Mouse (Mus musculus) T-helper 1 cell (primary cell): ENCODE measurements around the gene Lad1.

ENCODE experiments used
- in situ Hi-C: fragments of 300-600 bp; cut with MboI, MseI; formaldehyde crosslinking; loops from one replicate; pipeline ENCODE4 v1.15.1; 2025; ENCODE audit warnings: high pct_unique_total_duplicates

The Lad1 gene

DNA sequence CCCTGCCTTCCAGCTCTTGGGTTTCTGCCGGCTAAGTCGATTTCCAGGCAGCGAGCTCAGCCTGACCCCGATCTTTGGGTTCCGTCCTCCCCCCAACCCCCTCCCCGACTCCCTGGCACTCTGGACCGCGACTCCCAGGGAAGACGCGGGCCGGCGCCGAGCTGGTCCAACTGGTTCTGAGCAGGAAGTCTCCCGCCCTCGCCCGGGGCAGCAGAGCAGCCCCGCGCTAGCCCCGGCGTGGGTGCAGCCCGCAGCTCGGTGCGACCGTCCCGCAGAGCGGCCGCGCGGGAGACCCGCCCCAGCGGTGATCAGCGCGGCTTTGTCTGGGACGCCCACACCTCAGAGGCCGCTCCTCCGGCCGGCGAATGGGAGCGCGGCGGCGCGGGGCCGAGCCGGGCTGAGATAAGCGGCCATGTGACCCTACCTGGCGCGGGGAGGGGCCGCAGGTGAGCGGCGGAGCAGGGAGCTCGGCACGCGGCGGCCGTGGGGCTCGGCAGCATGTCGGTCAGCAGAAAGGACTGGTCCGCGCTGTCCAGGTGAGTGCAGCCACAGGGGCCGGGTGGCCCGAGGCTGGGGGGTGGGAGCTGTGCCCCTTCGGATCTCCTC is at the start of gene Lad1:
Lad1 (plus strand) TSS at position 118 of the 606 bp plus-strand sequence.
- in situ Hi-C loops = no loop called here

GRCm38 (mm10) chr1:135770237-135770636 is 48.2 kb upstream of the Lad1 start:
- in situ Hi-C loops = no loop called here

DNA sequence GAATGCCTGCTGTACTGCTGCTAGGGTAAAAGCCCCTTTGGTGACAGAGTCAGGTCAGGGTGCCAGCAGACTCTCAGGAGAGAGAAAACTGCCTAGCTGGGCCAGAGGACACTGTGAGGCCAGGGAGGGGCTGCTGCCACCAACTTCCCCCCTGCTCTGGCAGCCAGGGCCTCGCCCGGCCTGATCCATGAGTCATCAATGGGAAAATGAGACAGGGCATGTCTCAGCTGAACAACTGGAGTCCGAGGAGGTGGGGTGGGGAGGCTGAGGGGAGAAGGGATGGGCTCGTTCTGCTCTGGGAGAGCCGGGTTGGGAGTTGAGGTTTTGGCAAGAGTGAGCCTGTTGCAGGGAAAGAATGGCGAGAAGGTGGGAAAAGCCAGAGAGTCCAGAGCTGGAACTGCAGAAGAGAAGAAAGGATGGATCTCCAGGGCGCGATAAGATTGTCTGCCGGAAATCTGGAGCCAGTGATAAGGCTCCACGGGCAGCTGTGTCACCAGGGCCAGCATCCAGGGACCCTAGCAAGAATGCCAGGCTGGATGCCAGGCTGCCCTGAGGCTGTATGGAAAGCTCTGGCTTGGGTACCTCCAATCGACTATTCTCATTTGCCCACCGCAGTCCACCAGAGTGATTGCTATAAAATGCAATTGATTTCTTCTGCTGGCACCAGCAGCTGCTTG is 47.4 kb upstream of the Lad1 start:
- in situ Hi-C loops = no loop called here

DNA sequence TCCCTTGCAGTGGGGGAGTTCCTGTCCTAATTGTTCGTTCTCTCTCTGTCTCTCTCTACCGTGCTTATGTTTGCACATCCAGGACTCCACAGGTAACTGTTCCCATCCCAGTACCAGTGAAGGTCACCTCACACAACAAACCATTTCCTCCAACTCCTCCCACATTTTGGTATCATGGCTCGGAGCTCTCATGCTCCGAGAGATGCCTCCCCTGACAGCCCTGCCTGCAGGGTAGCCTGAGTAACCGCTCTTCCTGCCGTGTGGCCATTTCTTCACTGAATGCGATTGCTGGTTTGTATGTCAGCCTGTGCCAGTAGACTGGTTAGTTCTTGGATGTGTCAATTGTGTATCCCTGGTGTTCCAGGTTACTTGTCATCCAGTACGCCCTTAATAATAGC is 46.8 kb upstream of the Lad1 start:
- in situ Hi-C loops = no loop called here

- in situ Hi-C loops = no loop called here
These were observed 41.8 kb upstream of the Lad1 start for GRCm38 (mm10) chr1:135776596-135776995.

DNA sequence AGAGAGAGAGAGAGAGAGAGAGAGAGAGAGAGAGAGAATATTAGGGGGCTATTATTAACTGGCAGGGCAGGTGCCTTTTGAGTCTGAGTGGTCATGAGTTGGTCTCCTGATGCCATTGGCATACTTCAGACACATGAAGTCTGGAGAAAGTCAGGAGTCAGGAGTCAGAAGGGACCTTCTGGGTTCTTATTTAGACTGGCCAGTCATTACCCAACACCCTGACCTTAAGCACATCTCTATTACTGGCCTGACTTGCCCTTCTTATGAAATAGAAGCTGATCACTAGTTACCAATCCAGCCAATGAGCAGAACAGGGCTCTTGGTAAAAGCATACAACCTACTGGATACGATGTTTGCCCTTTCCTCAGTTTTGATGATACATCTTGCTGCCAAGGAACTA is 41.4 kb upstream of the Lad1 start:
- in situ Hi-C loops = no loop called here

GRCm38 (mm10) chr1:135778780-135779535 is 39.4 kb upstream of the Lad1 start, which contains the start of gene Tnni1:
Gene Tnni1, plus strand, starts transcription at chr1:135779434.
- in situ Hi-C loops = no loop called here

- in situ Hi-C loops = loop anchor here (5.0 kb wide), 1 partner anchor 58 kb away; the partner anchor contains the start of gene Csrp1
These were observed 37.7 kb upstream of the Lad1 start for GRCm38 (mm10) chr1:135780649-135781048.

DNA sequence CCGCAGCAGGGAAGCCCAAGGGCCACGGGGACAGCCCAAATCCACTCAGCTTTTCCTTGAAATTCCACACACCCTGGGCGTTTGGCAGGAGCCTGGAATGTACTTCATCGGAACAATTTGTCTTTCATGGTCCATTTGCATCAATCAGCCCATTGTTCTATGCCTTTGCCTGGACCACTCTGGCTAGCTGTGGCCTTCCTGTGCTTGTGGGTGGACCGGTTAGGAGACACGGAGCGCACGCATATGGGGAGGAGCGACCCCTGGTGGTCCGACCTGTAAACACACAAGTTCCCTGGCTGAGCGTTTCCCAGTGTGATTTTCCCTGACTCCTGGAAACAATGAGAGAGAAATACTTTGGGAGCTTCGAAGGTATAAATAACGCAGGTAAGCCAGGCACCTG is 37.2 kb upstream of the Lad1 start:
- in situ Hi-C loops = loop anchor here (5.0 kb wide), 1 partner anchor 59 kb away; the partner anchor contains the start of gene Csrp1

GRCm38 (mm10) chr1:135782816-135783215 is 35.6 kb upstream of the Lad1 start:
- in situ Hi-C loops = loop anchor here (5.0 kb wide), 1 partner anchor 61 kb away; the partner anchor contains the start of gene Csrp1

DNA sequence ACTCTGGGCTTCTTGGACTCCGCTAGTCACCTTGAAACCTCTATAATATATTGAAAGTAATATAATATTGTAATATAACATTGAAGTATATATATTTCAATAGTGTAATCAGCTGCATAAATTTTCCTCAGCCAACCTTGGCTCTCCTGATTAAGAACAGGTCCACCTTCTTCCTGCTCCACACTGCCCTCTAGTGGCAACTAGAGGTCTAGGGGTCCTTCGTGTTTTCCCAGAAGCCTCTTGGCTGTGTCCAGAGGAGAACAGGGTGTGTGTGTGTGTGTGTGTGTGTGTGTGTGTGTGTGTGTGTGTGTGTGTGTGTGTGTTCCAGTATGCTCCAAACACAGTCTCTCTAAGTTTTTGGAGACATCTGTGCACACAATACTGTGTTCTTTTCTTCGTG is 30.6 kb upstream of the Lad1 start:
- in situ Hi-C loops = loop anchor here (5.0 kb wide), 1 partner anchor 35 kb away; no protein-coding TSS in a partner anchor

GRCm38 (mm10) chr1:135788708-135789107 is 29.7 kb upstream of the Lad1 start:
- in situ Hi-C loops = loop anchor here (5.0 kb wide), 1 partner anchor 36 kb away; no protein-coding TSS in a partner anchor

GRCm38 (mm10) chr1:135789815-135790214 is 28.6 kb upstream of the Lad1 start:
- in situ Hi-C loops = loop anchor here (5.0 kb wide), 1 partner anchor 38 kb away; no protein-coding TSS in a partner anchor

DNA sequence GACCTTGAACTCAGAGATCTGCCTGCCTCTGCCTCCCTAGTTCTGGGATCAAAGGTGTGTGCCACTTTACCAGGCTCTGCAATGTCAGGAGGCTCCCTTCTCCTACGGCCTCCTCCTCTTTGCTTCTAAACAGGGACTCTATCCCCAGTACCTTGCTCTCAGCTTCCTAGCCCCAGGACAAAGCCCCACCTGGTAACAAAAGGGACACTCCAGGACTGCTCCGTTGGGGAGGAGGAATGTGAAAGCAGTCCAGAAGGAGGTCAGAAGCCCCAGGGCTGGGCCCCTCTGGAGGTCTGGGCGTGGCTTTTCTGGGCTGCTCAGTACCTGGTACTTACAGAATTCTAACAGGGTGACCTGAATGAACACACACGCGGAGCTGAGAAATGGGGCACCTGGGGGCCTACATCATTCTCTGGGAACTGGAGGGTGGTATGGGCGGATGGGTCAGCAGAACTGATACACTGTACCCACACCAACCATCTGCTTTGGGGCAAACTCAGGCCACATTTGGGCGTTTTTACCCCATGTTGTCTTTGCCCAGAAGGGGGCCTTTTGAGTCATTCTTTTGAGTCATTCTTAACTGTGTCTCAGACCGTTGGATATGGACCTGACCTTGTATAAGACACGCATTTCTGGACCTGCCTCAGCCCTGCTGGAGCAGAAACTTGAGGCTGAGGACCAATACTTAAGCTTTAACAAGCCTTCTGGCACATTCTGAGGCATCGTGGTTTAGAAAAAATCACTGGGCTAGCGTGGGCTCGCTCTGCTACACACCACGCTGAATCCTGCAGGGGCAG is 26.1 kb upstream of the Lad1 start:
- in situ Hi-C loops = no loop called here

GRCm38 (mm10) chr1:135793370-135794215 is 24.8 kb upstream of the Lad1 start:
- in situ Hi-C loops = no loop called here

- in situ Hi-C loops = no loop called here
These were observed 23.9 kb upstream of the Lad1 start for GRCm38 (mm10) chr1:135794216-135795134.

GRCm38 (mm10) chr1:135798492-135798891 is 19.9 kb upstream of the Lad1 start:
- in situ Hi-C loops = no loop called here

DNA sequence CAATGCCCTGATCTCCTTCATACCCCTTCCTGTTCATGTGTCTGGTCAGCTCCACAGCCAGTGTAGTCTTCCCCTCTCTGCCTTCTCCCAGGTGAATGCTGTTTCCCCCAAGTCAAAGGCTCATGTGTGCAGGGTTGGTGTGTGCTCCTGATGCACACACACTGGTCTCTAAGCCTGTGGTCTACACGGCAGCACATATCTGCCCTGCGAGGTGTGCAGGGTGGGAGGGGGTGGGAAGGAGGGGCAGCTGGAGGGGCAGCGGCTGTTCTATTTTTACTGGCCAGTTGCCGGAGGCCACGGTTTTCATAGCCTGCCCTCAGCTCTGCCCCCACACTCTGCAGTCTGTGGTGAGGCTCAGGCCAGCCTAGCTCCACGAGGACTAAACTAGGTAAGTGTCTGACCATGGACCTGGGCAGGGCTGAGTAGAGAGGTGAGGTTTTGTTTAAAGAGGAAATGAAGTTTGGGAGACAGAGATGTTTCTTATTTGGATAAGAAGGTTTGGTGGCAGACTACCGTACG is 19.2 kb upstream of the Lad1 start:
- in situ Hi-C loops = no loop called here
